Mouse (Mus musculus) testis, adult 2 months (tissue): Measurements from ENCODE around the gene Klhl41. TPM values are rescaled to one million over a fixed set of nuclear protein-coding genes. Genes with fewer than 3 reads are reported as not detected.

Experiments
- H3K27ac ChIP-seq: fragments of 200-500 bp; 2 replicates; pipeline ENCODE4 v1.5.1; 2012; ENCODE audit warnings: low read depth, low read length; ENCODE audit not compliant: control insufficient read depth, insufficient read depth
- H3K27me3 ChIP-seq: fragments of 200-500 bp; 2 replicates; pipeline ENCODE4 v1.6.1; 2012; ENCODE audit warnings: mild to moderate bottlenecking, low read length, moderate library complexity; ENCODE audit not compliant: control insufficient read depth, insufficient read depth
- H3K36me3 ChIP-seq: fragments of 200-500 bp; 2 replicates; pipeline ENCODE4 v1.6.1; 2012; ENCODE audit warnings: mild to moderate bottlenecking, low read length; ENCODE audit not compliant: control insufficient read depth, insufficient read depth
- H3K4me1 ChIP-seq: fragments of 200-500 bp; 2 replicates; pipeline ENCODE4 v1.6.1; 2012; ENCODE audit warnings: low read length; ENCODE audit not compliant: control insufficient read depth, insufficient read depth
- H3K4me3 ChIP-seq: fragments of 200-500 bp; 2 replicates; pipeline ENCODE4 v1.5.1; 2012; ENCODE audit warnings: low read depth, mild to moderate bottlenecking, low read length, moderate library complexity, mixed read lengths; ENCODE audit not compliant: control insufficient read depth
- CTCF ChIP-seq: fragments of 200-500 bp; IDR thresholded peaks from 2 replicates; pipeline ENCODE4 v1.5.1; 2012; ENCODE audit warnings: low read depth, mild to moderate bottlenecking, inconsistent platforms, low read length, moderate library complexity; ENCODE audit not compliant: control insufficient read depth, insufficient read depth, insufficient replicate concordance
- POLR2A ChIP-seq: fragments of 200-500 bp; IDR thresholded peaks from 2 replicates; pipeline ENCODE4 v1.6.1; 2012; ENCODE audit warnings: low read depth, mild to moderate bottlenecking, inconsistent platforms, low read length, moderate library complexity; ENCODE audit not compliant: control insufficient read depth
- polyA plus RNA-seq: library from polyadenylated mRNA; depleted of rRNA; stranded (reverse); fragments of >200 nt; gene quantifications from 2 replicates; pipeline ENCODE4 v1.2.3, GENCODE M21; 2012

The Klhl41 gene
- polyA plus RNA-seq, 1 experiment = 2.7 TPM

- TF ChIP-seq CTCF (no peak), POLR2A (no peak)
- no peaks in the 10 kb centered on the region for H3K36me3 ChIP-seq
- no peaks in the 10 kb centered on the region for H3K4me1 ChIP-seq
- H3K27ac ChIP-seq = no peak overlapping the region
- H3K27me3 ChIP-seq = no peaks in the 10 kb centered on the region
- H3K4me3 ChIP-seq = no peak overlapping the region; the same call in 1 of the 2 replicates
These were observed 13.3 kb downstream of the Klhl41 start for GRCm38 (mm10) chr2:69683036-69683805.

DNA sequence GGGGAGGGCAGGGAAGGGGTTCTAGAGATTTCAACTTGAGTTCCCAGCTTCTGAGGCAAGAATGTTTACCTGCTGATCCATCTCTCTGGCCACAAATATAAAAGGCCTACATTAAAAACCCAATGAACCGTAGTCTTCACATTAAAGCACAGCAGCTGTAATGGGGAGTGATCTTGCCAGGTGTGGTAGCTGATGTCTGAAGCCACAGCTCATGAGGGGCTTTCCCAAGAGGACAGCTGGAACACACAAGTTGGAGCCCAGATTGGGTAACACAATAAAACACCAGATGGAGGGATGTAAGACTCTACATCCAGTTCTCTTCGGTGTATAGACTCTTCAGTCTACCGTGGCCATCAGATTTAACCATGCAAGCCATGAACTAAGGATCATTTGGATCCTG is 14.6 kb downstream of the Klhl41 start:
- H3K27me3 ChIP-seq = no peaks in the 10 kb centered on the region
- H3K4me3 ChIP-seq = no peak overlapping the region
- no peaks in the 10 kb centered on the region for H3K36me3 ChIP-seq
- no peak overlapping the region for H3K27ac ChIP-seq
- no peaks in the 10 kb centered on the region for H3K4me1 ChIP-seq
- TF ChIP-seq POLR2A (no peak), CTCF (no peak)

GRCm38 (mm10) chr2:69690214-69690613 is 20.3 kb downstream of the Klhl41 start:
- no peaks in the 10 kb centered on the region for H3K27me3 ChIP-seq
- TF ChIP-seq POLR2A (no peak), CTCF (no peak)
- no peak overlapping the region for H3K4me3 ChIP-seq
- H3K4me1 ChIP-seq = no peaks in the 10 kb centered on the region
- peaks cover 2% of the 10 kb centered on the region for H3K36me3 ChIP-seq
- H3K27ac ChIP-seq = no peak overlapping the region

DNA sequence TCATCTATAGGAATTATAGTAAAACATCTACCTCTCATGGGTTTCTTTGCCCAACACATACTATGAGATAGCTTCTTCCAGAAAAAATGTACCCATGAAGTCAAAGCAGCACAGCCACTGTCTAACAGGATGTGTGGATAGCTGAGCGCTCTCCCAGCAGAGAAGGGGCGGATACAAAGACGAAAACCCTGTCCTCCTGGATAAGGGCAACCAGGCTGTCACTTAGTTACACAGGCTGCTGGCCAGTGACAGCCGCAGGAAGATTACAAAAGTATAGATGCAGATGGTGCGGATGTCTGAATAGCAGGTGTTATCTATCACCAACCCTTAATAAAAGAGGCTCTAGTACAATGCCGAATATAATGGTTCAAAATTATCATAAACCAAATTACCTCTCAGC is 20.9 kb downstream of the Klhl41 start:
- no peak overlapping the region for H3K4me3 ChIP-seq
- H3K27ac ChIP-seq = no peak overlapping the region
- TF ChIP-seq POLR2A (no peak), CTCF (no peak)
- H3K4me1 ChIP-seq = no peaks in the 10 kb centered on the region
- H3K27me3 ChIP-seq = no peaks in the 10 kb centered on the region
- H3K36me3 ChIP-seq = peaks cover 2% of the 10 kb centered on the region

- peaks cover 2% of the 10 kb centered on the region for H3K36me3 ChIP-seq
These were observed 23.6 kb downstream of the Klhl41 start for GRCm38 (mm10) chr2:69693501-69693900.

DNA sequence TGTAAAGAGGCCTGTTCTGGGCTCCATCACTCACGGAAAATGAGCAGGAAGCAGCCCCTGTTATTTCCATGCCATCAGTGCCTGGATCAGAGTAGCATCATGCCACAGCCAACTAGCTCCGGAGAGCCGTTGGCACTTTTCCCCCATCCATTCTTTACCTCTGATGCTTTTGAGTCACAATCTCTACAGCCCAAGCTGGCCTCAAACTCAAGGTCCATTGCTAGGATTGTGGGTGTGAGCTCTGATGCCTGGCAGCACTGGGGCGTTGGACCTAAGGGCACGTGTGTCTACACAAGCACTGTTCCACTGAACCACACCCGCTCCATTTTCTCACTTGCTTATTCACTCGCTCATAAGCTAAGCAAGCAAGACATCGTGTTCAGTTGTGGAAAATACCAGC is 30.5 kb downstream of the Klhl41 start:
- Histone ChIP-seq H3K27ac (no peak overlapping the region), H3K27me3 (no peaks in the 10 kb centered on the region), H3K4me1 (no peaks in the 10 kb centered on the region), H3K4me3 (no peak overlapping the region), H3K36me3 (no peaks in the 10 kb centered on the region)
- TF ChIP-seq POLR2A = no peak
- TF ChIP-seq CTCF = no peak

More at GRCm38 (mm10) chr2:69693501-69693900, 23.6 kb downstream of the Klhl41 start:
- Histone ChIP-seq H3K27ac (no peak overlapping the region), H3K4me3 (no peak overlapping the region), H3K4me1 (no peaks in the 10 kb centered on the region), H3K27me3 (no peaks in the 10 kb centered on the region)
- TF ChIP-seq POLR2A = no peak
- TF ChIP-seq CTCF = no peak

DNA sequence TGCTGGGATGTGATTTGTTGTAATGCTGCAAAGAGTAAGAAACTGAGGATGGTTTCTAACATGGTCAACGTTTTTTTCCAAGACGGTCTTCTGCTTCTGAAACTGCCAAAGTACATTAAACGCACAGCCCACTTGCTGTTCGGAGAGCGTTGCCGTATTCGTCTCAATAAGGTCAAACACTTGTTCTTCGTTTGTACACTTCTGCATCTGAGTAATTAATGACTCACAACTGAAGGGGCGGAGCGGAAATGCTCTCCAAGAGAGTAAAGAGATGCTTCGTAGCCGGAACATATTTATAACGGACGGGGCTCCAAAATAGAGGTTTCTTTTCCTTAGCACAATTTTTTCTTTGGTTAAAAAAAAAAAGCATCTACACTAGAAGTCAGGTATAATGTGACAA is 42.3 kb downstream of the Klhl41 start:
- Histone ChIP-seq H3K4me1 (peaks cover 5% of the 10 kb centered on the region), H3K27ac (no peak overlapping the region), H3K4me3 (no peak overlapping the region), H3K36me3 (no peaks in the 10 kb centered on the region), H3K27me3 (no peaks in the 10 kb centered on the region)
- TF ChIP-seq CTCF (no peak), POLR2A (no peak)
